Mouse (Mus musculus) forebrain, postnatal 0 days (tissue): ENCODE data around the gene Spsb4. TPM values are rescaled to one million over a fixed set of nuclear protein-coding genes. Genes with fewer than 3 reads are reported as not detected.

Source experiments
- ATAC-seq: fragments of 200-750 bp; cut with Nextera tagmentation; 2 replicates; pipeline ENCODE4 v1.8.0; 2017; ENCODE audit warnings: mild to moderate bottlenecking, moderate library complexity
- DNase-seq: peaks from one replicate; pipeline ENCODE4 v3.0.0-alpha.2; 2015
- H3K27ac ChIP-seq: fragments of 300-500 bp; sonication (generic); 2 replicates; pipeline ENCODE4 v1.5.1; 2014; ENCODE audit warnings: low read depth, mild to moderate bottlenecking, antibody characterized with exemption, low read length, moderate library complexity, mixed read lengths
- H3K27me3 ChIP-seq: fragments of 300-500 bp; sonication (generic); 2 replicates; pipeline ENCODE4 v1.6.1; 2014; ENCODE audit warnings: mild to moderate bottlenecking, low read length, mixed read lengths; ENCODE audit not compliant: insufficient read depth
- H3K36me3 ChIP-seq: fragments of 300-500 bp; sonication (generic); 2 replicates; pipeline ENCODE4 v1.6.1; 2014; ENCODE audit warnings: mild to moderate bottlenecking, moderate library complexity; ENCODE audit not compliant: insufficient read depth
- H3K4me1 ChIP-seq: fragments of 300-500 bp; sonication (generic); 2 replicates; pipeline ENCODE4 v1.6.1; 2014; ENCODE audit warnings: antibody characterized with exemption; ENCODE audit not compliant: insufficient read depth
- H3K4me2 ChIP-seq: fragments of 300-500 bp; sonication (generic); 2 replicates; pipeline ENCODE4 v1.6.1; 2014; ENCODE audit warnings: low read depth, mild to moderate bottlenecking, moderate library complexity
- H3K4me3 ChIP-seq: fragments of 300-500 bp; sonication (generic); 2 replicates; pipeline ENCODE4 v1.5.1; 2014; ENCODE audit warnings: low read depth, low read length, mixed read lengths
- H3K9ac ChIP-seq: fragments of 300-500 bp; sonication (generic); 2 replicates; pipeline ENCODE4 v1.6.1; 2014; ENCODE audit warnings: mild to moderate bottlenecking
- H3K9me3 ChIP-seq: fragments of 300-500 bp; sonication (generic); 2 replicates; pipeline ENCODE4 v1.6.1; 2016; ENCODE audit warnings: low read length
- CTCF ChIP-seq: sonication (generic); IDR thresholded peaks from 2 replicates; pipeline ENCODE4 v1.5.1; 2016; ENCODE audit warnings: antibody characterized with exemption, control low read depth, low read depth
- WGBS: fragments of 180-500 bp; shearing (Covaris S2); extraction: QIAGEN DNeasy Blood & Tissue Kit; methylation state at CpG from one replicate; pipeline ENCODE4 v1.1.7; 2014; 5-methylcytosine and 5-hydroxymethylcytosine counted together
- polyA plus RNA-seq: library from polyadenylated mRNA; unstranded; fragments of >200 nt; fragmentation: Nextera tagmentation; extraction: Ambion mirVana; gene quantifications from 2 replicates; pipeline ENCODE4 v1.2.1, GENCODE M21; 2015
- total RNA-seq: library from RNA; depleted of rRNA; stranded (reverse); fragments of >200 nt; gene quantifications from 2 replicates; pipeline ENCODE4 v1.2.3, GENCODE M21; 2014

Spsb4 gene
- total and polyA plus RNA-seq, 2 experiments from 2014 or later, result 16.0 to 22.7 TPM

GRCm38 (mm10) chr9:97017121-97017810 is 1.4 kb downstream of the Spsb4 start:
- 0 out of 2 replicates have a peak, but pooled peaks cover 3% of the 10 kb centered on the region for H3K36me3 ChIP-seq
- 1% methylated on average over 34 of the region's 34 CpGs for WGBS
- H3K4me1 ChIP-seq, result peaks cover 25% of the 10 kb centered on the region
- DNase-seq (peak; percentile 65), ATAC-seq (no peak)
- peak overlapping the region; percentile 64 for H3K4me3 ChIP-seq
- H3K9ac ChIP-seq, result peak overlapping the region; percentile 92
- no peaks in the 10 kb centered on the region for H3K9me3 ChIP-seq
- H3K4me2 ChIP-seq, result peak overlapping the region; percentile 70
- peak overlapping the region; percentile 85 for H3K27ac ChIP-seq
- no peak for TF ChIP-seq CTCF
- H3K27me3 ChIP-seq, result no peaks in the 10 kb centered on the region

- H3K36me3 ChIP-seq, result 0 out of 2 replicates have a peak, but pooled peaks cover 3% of the 10 kb centered on the region
- ATAC-seq (no peak), DNase-seq (peak; percentile 63)
- no peak for TF ChIP-seq CTCF
- H3K9me3 ChIP-seq, result no peaks in the 10 kb centered on the region
- no peak overlapping the region for H3K27ac ChIP-seq
- H3K9ac ChIP-seq, result no peak overlapping the region
- no peak overlapping the region for H3K4me3 ChIP-seq
- H3K4me2 ChIP-seq, result no peak overlapping the region; the same call in 1 of the 2 replicates
- WGBS, result 9% methylated on average over 6 of the region's 6 CpGs
- no peaks in the 10 kb centered on the region for H3K27me3 ChIP-seq
- H3K4me1 ChIP-seq, result peaks cover 25% of the 10 kb centered on the region
Observed at GRCm38 (mm10) chr9:97015751-97016150, 2.9 kb downstream of the Spsb4 start.

GRCm38 (mm10) chr9:97013698-97014097 is 4.9 kb downstream of the Spsb4 start:
- H3K36me3 ChIP-seq, result 0 out of 2 replicates have a peak, but pooled peaks cover 3% of the 10 kb centered on the region
- no peak for DNase-seq
- H3K27me3 ChIP-seq, result no peaks in the 10 kb centered on the region
- no peaks in the 10 kb centered on the region for H3K9me3 ChIP-seq
- no peak overlapping the region for H3K4me2 ChIP-seq
- ATAC-seq, result no peak
- H3K9ac ChIP-seq, result no peak overlapping the region
- TF ChIP-seq CTCF, result no peak
- WGBS, result 72% methylated on average over 9 of the region's 9 CpGs
- peaks cover 18% of the 10 kb centered on the region for H3K4me1 ChIP-seq
- H3K4me3 ChIP-seq, result no peak overlapping the region
- no peak overlapping the region for H3K27ac ChIP-seq

GRCm38 (mm10) chr9:97013153-97013552 is 5.5 kb downstream of the Spsb4 start:
- Histone ChIP-seq H3K4me1 (peaks cover 18% of the 10 kb centered on the region), H3K4me3 (no peak overlapping the region), H3K9ac (no peak overlapping the region), H3K36me3 (0 out of 2 replicates have a peak, but pooled peaks cover 3% of the 10 kb centered on the region), H3K9me3 (no peaks in the 10 kb centered on the region), H3K27me3 (no peaks in the 10 kb centered on the region), H3K4me2 (no peak overlapping the region), H3K27ac (no peak overlapping the region)
- ATAC-seq (peak; percentile 53), DNase-seq (peak; percentile 45)
- no peak for TF ChIP-seq CTCF
- 16% methylated on average over 6 of the region's 6 CpGs for WGBS

GRCm38 (mm10) chr9:97011454-97012195 is 7.0 kb downstream of the Spsb4 start:
- DNase-seq (peak; percentile 59), ATAC-seq (peak; percentile 58)
- Histone ChIP-seq H3K9ac (no peak overlapping the region), H3K4me3 (no peak overlapping the region), H3K4me2 (peak overlapping the region; percentile 6; the same call in 1 of the 2 replicates), H3K9me3 (no peaks in the 10 kb centered on the region), H3K27ac (peak overlapping the region; percentile 40; the same call in 1 of the 2 replicates), H3K27me3 (no peaks in the 10 kb centered on the region), H3K4me1 (peaks cover 14% of the 10 kb centered on the region), H3K36me3 (0 out of 2 replicates have a peak, but pooled peaks cover 3% of the 10 kb centered on the region)
- no peak for TF ChIP-seq CTCF
- 28% methylated on average over 15 of the region's 15 CpGs for WGBS

GRCm38 (mm10) chr9:97010447-97010846 is 8.2 kb downstream of the Spsb4 start:
- ATAC-seq (no peak), DNase-seq (no peak)
- no peak for TF ChIP-seq CTCF
- Histone ChIP-seq H3K36me3 (0 out of 2 replicates have a peak, but pooled peaks cover 3% of the 10 kb centered on the region), H3K27me3 (no peaks in the 10 kb centered on the region), H3K9ac (no peak overlapping the region), H3K9me3 (no peaks in the 10 kb centered on the region), H3K4me1 (peaks cover 14% of the 10 kb centered on the region), H3K4me3 (no peak overlapping the region), H3K4me2 (no peak overlapping the region), H3K27ac (no peak overlapping the region)
- WGBS, result 89% methylated on average over 6 of the region's 6 CpGs

- WGBS, result 83% methylated on average over 3 of the region's 3 CpGs
- no peaks in the 10 kb centered on the region for H3K9me3 ChIP-seq
- DNase-seq (no peak), ATAC-seq (no peak)
- no peak overlapping the region for H3K9ac ChIP-seq
- H3K27ac ChIP-seq, result no peak overlapping the region
- no peaks in the 10 kb centered on the region for H3K36me3 ChIP-seq
- no peak for TF ChIP-seq CTCF
- no peak overlapping the region for H3K4me3 ChIP-seq
- no peaks in the 10 kb centered on the region for H3K4me1 ChIP-seq
- H3K4me2 ChIP-seq, result no peak overlapping the region
- H3K27me3 ChIP-seq, result no peaks in the 10 kb centered on the region
Observed at GRCm38 (mm10) chr9:97004726-97005125, 13.9 kb downstream of the Spsb4 start.
